ENCODE assay signal across 19 mouse cellular contexts in genomic region chr5:103291691-103292090, GRCm38 (mm10).
A peak's percentile ranks its signal among the peaks of the same experiment; 100 is the strongest.
DNase-seq lines count a peak whose midpoint lies in the region; ATAC-seq and TF ChIP-seq lines count a peak whose summit lies in the region.
"Had no signal": no experiment of that assay in that cellular context is flagged by ENCODE, and none has a peak within 500 bp of the region (broad histone marks: within the 10 kb centered on the region; RNA-seq: fewer than 3 reads in every experiment).

No protein-coding gene starts in this region.

- no peaks in the 10 kb centered on the region for H3K36me3 ChIP-seq in liver, adult 2 months (ENCODE audit: control insufficient read depth, insufficient read depth, low read length)
- no peaks in the 10 kb centered on the region for H3K36me3 ChIP-seq in liver, embryonic 12.5 days
- H3K36me3 ChIP-seq: G1E had no signal

- H3K4me3 ChIP-seq in liver, adult 2 months (ENCODE audit: insufficient read depth, low read depth, low read length) = no peak overlapping the region
- H3K4me3 ChIP-seq in liver, embryonic 12.5 days = no peak overlapping the region

- H3K9ac ChIP-seq in liver, adult 2 months (ENCODE audit: low read depth, low read length) = peak overlapping the region; percentile 58
- no peak overlapping the region for H3K9ac ChIP-seq in liver, embryonic 12.5 days

- peaks cover 4% of the 10 kb centered on the region for H3K4me1 ChIP-seq in liver, adult 2 months (ENCODE audit: control insufficient read depth, insufficient read depth, low read length)
- H3K4me1 ChIP-seq in liver, embryonic 12.5 days = no peaks in the 10 kb centered on the region

- no peaks in the 10 kb centered on the region for H3K9me3 ChIP-seq in liver, embryonic 12.5 days (replicated peaks)

- WGBS in liver, adult 2 months = 25% methylated on average over 9 of the region's 9 CpGs
- 71% methylated on average over 9 of the region's 9 CpGs for WGBS in liver, embryonic 12.5 days (ENCODE audit: insufficient replicate concordance)
- WGBS in large intestine, adult 2 months = 37% methylated on average over 9 of the region's 9 CpGs

- TF ChIP-seq POLR2A in liver, adult 2 months (IDR thresholded peaks at IDR 0.05; ENCODE audit: extremely low read depth, insufficient read depth, low read length) = no peak

- no peak for ATAC-seq in liver, embryonic 12.5 days
- ATAC-seq: activated CD4-positive, CD25-positive, alpha-beta regulatory T cell, adult 4 months; CD4-positive, CD25-positive, alpha-beta regulatory T cell, adult 4 months; Patski had no signal

- peaks cover 4% of the 10 kb centered on the region; the same call in 1 of the 2 replicates for H3K27me3 ChIP-seq in liver, adult 2 months (ENCODE audit: control insufficient read depth, insufficient read depth, low read length)
- no peaks in the 10 kb centered on the region for H3K27me3 ChIP-seq in liver, embryonic 12.5 days (replicated peaks)
- H3K27me3 ChIP-seq: CH12.LX had no signal

- peak; percentile 93 for DNase-seq in liver, adult 2 months (ENCODE audit: extremely low read depth, low read depth, low spot score)
- peak; percentile 4 for DNase-seq in large intestine, adult 2 months (ENCODE audit: low read depth, low spot score)
- DNase-seq in right cerebral cortex, postnatal 4 days = no peak
- DNase-seq: adrenal gland, adult 2 months; adrenal gland, adult 8-10 months; adrenal gland, postnatal 10 days; adrenal gland, postnatal 14 days; adrenal gland, postnatal 25 days; adrenal gland, postnatal 36 days; B cell, adult 2 months; cerebellum, adult 11 months; cerebellum, adult 11-12 months; cerebellum, adult 18-20 months had no signal

- no peak overlapping the region for H3K4me2 ChIP-seq in liver, embryonic 12.5 days

- TF ChIP-seq CTCF in liver, adult 2 months (IDR thresholded peaks at IDR 0.05; ENCODE audit: low read depth, low read length) = no peak

- H3K79me2 ChIP-seq in liver, adult 2 months (ENCODE audit: control insufficient read depth, insufficient read depth, low read length) = no peaks in the 10 kb centered on the region

- peak overlapping the region; percentile 57; the same call in 1 of the 2 replicates for H3K27ac ChIP-seq in liver, adult 2 months (replicated peaks; ENCODE audit: insufficient read depth, low read depth, low read length)
- H3K27ac ChIP-seq in liver, embryonic 12.5 days = no peak overlapping the region
